Comparison of ENCODE assay signal across 9 mouse cellular contexts in genomic region chr19:42315914-42316313, GRCm38 (mm10).
A peak's percentile ranks its signal among the peaks of the same experiment; 100 is the strongest.
DNase-seq lines count a peak whose midpoint lies in the region; ATAC-seq lines count a peak whose summit lies in the region.
"Had no signal": no experiment of that assay in that cellular context is flagged by ENCODE, and none has a peak within 500 bp of the region (broad histone marks: within the 10 kb centered on the region; RNA-seq: fewer than 3 reads in every experiment).

No protein-coding gene starts in this region.

- no peaks in the 10 kb centered on the region for H3K36me3 ChIP-seq in hindbrain, embryonic 16.5 days (ENCODE audit: control insufficient read depth, insufficient read depth, low read length)

- H3K4me1 ChIP-seq in hindbrain, embryonic 16.5 days (ENCODE audit: control insufficient read depth, insufficient read depth, low read depth, low read length) = peaks cover 37% of the 10 kb centered on the region

- no peak overlapping the region for H3K4me2 ChIP-seq in hindbrain, embryonic 16.5 days (ENCODE audit: low read length)

- H3K9me3 ChIP-seq in hindbrain, embryonic 16.5 days (ENCODE audit: control insufficient read depth, low read length) = no peaks in the 10 kb centered on the region

- WGBS in hindbrain, embryonic 16.5 days = 0% methylated on average over 1 of the region's 1 CpGs

- 0 out of 2 replicates have a peak overlapping the region, but pooled peaks have one; percentile 1 for H3K9ac ChIP-seq in hindbrain, embryonic 16.5 days (ENCODE audit: low read depth, low read length)

- H3K27me3 ChIP-seq in hindbrain, embryonic 16.5 days (replicated peaks; ENCODE audit: control insufficient read depth, insufficient read depth, low read length) = no peaks in the 10 kb centered on the region

- no peak overlapping the region for H3K4me3 ChIP-seq in hindbrain, embryonic 16.5 days (ENCODE audit: low read length)
- H3K4me3 ChIP-seq: myocyte had no signal

- peak; percentile 59 for ATAC-seq in hindbrain, embryonic 16.5 days
- ATAC-seq in activated CD4-positive, CD25-positive, alpha-beta regulatory T cell, adult 4 months = no peak

- peak overlapping the region; percentile 76 for H3K27ac ChIP-seq in hindbrain, embryonic 16.5 days (ENCODE audit: low read depth, low read length)

- peak; percentile 89 for DNase-seq in R1 (ENCODE audit: low read depth, low spot score)
- DNase-seq in cerebellum, adult 9-10 months = peak; percentile 72
- peak; percentile 77 to 89 for DNase-seq in frontal cortex, postnatal 10 days (ENCODE audit: low spot score in 2 of 2)
- DNase-seq in left cerebral cortex, adult 11 months (ENCODE audit: low spot score) = peak; percentile 81
- DNase-seq in mesoderm, embryonic 11.5 days (ENCODE audit: low read depth, low spot score) = peak; percentile 90
- peak; percentile 96 for DNase-seq in right cerebral cortex, postnatal 4 days
